Mouse (Mus musculus) lung, adult 2 months (tissue): ENCODE results near the gene Ociad2.

Source experiments
- CTCF ChIP-seq: fragments of 200-500 bp; IDR thresholded peaks from 2 replicates; pipeline ENCODE4 v1.5.1; 2011; ENCODE audit warnings: mild to moderate bottlenecking, low read length, control low read depth; ENCODE audit not compliant: insufficient read depth
- POLR2A ChIP-seq: fragments of 200-500 bp; IDR thresholded peaks from 2 replicates; pipeline ENCODE4 v1.6.1; 2011; ENCODE audit warnings: low read depth, mild to moderate bottlenecking, control low read depth, low read length, borderline replicate concordance; ENCODE audit errors: extremely low read depth

GRCm38 (mm10) chr5:73338832-73339163 lies 2.0 kb downstream of the Ociad2 start:
- TF ChIP-seq POLR2A = no peak
- TF ChIP-seq CTCF = no peak
